Mouse (Mus musculus): ENCODE data around the gene Apol7e. TPM values are rescaled to one million over a fixed set of nuclear protein-coding genes. Genes with fewer than 3 reads are reported as not detected.
"Not testable (repeated sequence)": the region's sequence is repeated elsewhere in the genome, so short reads cannot be mapped to it uniquely, and the experiment has no call there.

Apol7e gene
- total RNA-seq, 2 experiments from 2014 or later: not detected

DNA sequence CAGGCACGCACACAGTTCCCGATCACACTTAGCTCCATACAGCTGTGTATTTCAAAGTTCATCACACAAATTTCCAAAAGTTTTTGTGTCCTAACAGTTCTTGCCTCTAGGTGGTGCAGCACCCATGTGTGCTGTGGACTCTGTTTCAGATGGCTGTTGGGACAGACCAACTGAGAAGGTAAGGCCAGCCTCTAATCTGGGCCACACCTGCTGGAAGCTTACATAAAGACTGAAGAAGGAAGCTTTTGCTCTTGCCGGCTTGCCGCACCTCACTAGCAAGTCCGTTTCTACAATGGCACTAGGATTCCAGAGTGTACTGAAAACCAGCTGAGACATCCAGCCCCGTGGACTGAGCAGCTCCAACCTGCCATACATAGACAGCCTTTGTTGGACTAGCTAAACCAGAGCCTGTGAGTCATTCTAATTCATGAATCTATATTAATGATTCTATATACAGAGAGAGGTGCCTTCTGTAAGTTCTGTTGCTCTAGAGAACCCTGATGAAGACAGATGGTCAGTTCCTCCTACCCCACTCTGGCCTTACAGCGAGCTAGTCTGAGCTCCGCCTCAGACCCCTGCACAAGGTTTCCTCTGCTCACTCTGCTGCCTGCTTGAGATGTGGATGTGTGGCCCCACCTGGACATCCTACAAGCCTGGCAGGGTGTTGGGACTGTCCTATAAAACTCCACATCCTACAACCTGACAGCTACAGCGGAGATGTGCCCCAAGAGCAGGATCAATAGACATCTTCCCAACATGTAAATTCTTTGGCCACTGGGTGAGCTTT, 42.0 kb downstream of the Apol7e start:
- no peak for DNase-seq (ENCODE audit: low spot score in 2 of 2)

DNA sequence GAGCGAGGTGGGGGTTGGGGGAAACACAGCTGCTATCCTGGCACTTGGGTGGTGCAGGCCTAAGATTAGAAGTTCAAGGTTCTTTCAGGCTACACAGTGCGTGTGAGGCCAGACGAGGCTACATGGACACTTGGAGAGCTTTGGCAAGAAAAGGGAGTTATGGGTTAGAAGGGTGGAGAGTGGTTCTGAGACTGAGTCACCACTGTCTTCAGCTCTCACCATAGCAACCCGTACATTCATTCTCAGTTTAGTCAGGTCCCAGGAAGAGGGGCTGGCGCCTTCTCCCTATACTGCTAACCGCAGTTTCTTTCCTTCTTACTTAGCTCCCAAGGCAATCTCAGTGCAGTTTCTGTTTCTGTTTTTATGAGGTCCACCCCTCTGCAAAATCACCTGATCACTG, 42.9 kb downstream of the Apol7e start:
- not testable (repeated sequence) for DNase-seq (ENCODE audit: low spot score in 2 of 2)

DNA sequence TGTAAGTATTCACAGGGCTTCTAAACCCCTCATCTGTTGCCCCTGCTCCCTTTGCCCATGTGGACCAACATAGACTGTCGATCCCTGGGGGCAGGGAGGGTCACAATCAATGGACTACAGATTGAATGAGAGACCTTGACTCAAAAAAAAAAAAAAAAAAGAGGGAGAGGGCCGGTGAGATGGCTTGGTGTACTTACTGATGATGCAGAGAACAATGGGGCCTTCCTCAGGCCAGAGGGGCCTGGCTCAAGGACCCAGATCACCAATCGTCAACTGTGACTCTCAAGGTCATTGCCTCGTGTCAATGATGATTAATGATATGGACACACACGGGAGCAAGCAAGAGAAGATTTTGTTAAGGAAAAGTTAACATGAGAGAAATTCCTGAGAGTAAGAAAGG, 46.0 kb downstream of the Apol7e start:
- DNase-seq (ENCODE audit: low spot score in 2 of 2): no peak

DNA sequence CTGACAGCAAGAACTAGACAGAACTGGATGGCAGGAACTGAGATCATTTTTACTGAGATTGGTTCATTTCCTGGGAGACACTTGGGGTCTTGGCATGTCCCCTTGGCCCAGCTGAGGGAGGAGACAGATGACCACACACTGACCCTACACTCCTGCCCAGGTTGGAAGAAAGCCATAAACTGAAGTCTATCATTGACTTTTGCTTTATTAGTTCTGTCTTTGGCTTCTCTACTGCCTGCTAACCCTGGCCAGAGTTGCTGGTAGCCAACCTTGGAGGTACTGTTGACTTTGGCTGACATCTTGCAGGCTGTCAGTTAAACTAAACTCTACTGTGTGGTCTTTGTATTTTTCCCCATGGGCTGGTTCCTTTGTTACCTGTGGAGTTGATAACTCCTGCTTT, 46.4 kb downstream of the Apol7e start:
- no peak for DNase-seq (ENCODE audit: low spot score in 2 of 2)

DNA sequence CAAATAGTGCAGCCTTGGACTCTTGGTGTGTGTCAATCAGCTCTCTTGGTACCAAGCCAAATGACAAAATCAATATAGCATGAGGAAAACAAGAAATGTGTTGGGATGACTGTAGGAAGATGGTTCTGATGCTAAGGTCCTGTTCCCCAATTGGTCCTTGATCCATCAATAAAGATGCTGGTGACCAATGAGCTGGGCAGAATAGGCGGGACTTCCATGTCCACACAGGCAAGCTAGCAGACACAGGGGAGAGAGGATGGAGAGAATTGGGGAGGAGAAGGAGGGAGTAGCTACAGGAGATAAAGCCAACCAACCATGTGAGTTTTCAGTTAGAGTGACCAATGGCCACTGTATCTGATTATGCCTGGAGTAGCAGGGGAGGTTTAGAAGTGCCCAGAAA, 47.7 kb downstream of the Apol7e start:
- no peak for DNase-seq (ENCODE audit: low spot score in 2 of 2)

DNA sequence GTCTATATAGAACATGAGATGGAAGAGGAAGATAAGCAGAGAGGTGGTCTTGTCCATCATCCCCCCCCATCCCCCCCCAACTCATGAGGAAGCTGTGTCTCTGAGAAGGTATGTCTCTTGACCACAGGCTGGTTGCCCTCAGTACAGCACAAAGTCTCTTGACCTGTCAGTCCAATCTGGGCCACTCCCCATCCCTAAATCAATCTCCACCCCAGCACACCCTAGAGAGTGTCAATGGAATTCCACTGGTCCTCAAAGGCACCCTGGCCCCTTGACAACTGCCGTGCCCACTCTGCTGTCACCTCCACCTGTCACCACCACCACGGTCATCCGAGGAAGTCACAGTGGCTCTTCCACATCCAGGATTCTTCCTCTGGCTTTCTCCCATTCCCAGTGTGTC, 49.8 kb downstream of the Apol7e start:
- no peak for DNase-seq (ENCODE audit: low spot score in 2 of 2)

DNA sequence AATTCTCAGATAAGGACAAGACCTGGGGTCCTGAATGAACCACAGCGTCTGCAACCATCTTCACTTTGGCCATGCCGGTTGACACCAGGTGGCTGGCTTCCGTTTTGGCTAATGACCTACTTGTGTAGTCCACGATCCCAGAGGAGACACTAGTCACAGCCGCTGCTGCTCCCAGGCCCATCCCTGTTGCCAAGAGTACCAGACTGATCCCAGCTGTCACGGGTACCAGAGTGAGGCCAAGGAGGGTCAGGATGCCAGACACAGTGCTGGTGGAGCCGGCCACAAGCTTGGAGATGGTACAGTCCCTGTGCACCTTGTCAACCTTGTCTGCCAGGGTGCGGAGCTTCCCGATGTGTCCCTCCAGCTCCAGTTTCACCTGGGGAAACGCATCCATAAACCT, 51.1 kb downstream of the Apol7e start:
- no peak for DNase-seq (ENCODE audit: low spot score in 2 of 2)

DNA sequence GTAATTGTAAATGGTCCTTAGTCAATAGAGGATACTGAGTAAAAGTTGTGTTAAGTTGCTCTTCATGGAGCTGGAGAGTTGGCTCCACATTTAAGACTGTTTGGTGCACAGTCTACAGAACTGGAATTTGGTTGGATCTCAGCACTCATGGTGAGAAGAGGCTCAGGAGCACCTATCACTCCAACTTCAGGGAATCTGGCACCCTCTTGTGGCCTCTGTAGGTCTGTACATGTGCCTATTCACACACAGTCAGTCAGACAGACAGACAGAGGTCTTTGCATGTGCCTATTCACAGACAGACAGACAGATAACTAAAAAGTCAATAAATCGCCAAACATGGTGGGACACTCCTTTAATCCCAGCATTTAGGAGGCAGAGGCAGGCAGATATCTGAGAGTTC, 51.8 kb downstream of the Apol7e start:
- DNase-seq (ENCODE audit: low spot score in 2 of 2): no peak

DNA sequence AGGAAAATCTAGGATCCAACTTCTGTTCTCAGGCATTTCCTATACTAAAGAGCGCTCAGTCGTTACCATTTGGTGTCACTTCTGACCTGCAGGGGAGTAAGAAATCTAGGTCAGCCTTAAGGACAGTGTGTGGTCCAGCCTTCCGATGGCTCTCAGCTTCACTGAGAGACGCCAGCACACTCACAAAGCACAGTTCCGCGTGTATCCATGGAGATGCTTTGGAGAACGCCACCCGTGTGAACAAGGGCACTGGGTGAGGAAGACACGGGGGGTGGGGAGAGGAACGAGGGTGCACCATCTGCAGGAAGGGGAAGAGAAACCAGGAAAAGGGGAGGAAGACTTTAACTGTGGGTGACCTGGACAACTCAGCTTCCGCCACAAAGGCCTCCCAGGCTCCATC, 53.8 kb downstream of the Apol7e start:
- DNase-seq (ENCODE audit: low spot score in 2 of 2): no peak

DNA sequence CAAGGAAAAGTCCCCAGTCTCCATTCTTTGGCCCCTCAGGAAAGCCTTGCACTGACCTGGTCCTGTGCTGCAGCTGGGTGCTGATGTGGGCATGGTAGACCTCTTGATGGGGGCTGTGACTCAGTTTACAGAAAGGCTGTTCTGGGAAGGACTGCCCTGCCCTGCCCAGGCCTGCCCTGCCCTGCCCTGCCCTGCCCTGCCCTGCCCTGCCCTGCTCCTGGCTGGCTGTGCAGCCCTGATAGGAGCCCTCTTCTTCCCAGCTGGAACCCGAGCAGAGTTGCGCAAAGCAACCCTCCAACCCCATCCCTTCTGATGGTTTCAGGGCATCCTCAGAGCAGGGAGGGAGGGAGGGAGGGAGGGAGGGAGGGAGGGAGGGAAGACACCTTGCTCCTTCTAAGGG, 56.5 kb downstream of the Apol7e start:
- no peak for DNase-seq (ENCODE audit: low spot score in 2 of 2)

DNA sequence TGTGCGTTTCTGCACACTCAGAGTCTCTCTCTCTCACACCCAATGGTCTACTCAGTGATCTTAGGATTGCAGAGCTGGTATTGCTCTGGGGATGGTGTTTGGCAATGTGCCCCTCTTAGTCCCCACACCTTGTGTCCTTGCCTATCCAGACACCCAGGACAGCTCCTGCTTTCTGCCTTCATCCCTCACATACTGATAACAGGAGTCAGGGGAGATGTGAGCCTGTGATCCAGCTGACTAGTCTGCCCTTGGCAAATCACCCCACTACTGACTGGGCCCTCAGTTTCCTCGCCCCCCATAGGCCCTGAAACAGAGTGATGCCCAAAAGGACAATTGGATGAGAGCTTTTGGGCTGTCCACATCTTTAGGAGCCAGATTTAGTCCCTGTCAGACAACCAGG, 57.4 kb downstream of the Apol7e start:
- no peak for DNase-seq (ENCODE audit: low spot score in 2 of 2)

DNA sequence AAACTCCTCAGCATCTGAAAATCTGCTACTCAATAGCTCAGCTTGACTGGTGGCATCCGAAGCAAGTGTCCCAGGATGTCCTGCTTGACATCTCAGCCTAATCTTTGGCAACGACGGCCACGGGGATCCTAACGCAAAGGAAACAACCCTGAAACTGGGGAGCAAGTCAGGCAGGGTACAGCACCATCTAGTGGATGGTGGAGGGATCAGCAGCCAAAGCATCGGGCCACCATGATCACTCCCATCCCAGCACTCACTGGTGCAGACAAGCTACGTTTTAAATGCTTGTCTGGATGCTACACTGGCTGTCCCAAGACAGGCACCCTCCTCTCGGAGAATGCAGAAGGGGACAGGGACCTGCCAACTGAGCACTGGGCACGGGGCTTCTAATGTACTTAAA, 58.2 kb downstream of the Apol7e start, which contains the start of gene Apol8:
TSS of gene Apol8 (minus strand) at position 156 of the 400 bp plus-strand sequence.
- peak; percentile 66 to 79 for DNase-seq (ENCODE audit: low spot score in 2 of 2)

DNA sequence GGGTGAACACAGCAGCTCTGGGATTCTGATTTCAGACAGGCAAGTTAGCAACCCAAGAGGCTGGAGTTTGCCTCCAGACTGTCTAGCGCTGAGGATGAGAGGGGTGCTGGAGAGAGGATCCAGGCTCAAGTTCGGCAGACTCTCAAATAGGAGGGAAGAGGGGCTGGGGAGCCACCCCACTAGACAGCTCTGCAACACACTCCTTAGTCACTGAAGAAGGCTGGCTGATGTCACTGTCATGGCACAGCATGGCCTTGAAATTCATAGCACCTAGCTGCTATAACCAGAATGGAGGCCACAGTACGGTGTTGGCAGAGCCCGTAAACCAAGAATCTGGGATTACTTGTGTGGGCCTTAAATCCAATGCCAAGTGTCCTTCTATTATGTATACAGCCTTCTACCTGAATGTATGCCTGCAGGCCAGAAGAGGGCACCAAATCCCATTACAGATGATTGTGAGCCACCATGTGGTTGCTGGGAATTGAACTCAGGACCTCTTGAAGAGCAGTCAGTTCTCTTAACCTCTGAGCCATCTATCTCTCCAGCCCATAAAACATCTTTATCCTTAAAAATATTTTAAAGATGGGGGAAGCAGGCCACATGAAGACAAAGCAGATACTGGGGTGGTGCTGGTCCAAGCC, 59.0 kb downstream of the Apol7e start:
- DNase-seq (ENCODE audit: low spot score in 2 of 2): no peak

DNA sequence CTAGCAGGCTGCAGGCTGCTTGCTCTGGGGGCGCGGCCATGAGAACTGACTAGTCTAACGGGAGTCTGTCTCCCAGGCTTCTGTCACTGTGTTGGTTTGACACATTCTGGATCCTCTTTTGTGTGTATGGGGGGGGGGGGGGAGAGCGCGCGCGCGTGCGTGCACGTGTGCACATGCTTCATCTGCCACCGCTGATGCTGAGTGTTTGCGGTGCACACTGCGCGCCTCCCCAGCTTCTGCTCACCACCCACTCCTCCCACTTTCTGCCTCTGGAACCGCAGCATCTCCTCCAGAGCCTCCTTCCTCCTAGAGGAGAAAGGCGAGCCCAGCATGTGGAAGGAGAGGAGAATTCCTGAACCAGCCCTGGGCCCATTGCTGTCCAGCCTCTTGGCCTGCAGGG, 61.4 kb downstream of the Apol7e start:
- DNase-seq (ENCODE audit: low spot score in 2 of 2): no peak

DNA sequence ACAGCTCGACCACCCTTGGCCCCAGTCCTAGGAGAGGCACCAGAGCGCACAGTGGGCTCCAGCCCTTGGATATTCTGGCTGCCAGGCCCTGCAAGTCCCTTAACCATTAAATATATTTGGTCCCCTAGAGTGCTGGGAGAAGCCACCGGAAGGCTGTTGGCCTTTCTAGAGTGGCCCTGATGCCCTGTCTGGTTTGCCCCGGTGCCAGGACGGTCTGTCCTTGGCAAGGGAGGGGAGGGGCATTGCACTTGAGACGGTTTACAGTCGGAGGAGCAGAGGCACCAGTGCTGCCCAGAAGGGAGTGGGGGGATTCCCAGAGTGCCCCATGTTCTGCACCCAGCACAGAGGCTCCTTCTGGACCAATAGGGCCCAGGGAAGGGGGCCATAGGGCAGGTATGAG, 62.4 kb downstream of the Apol7e start:
- DNase-seq (ENCODE audit: low spot score in 2 of 2): no peak

DNA sequence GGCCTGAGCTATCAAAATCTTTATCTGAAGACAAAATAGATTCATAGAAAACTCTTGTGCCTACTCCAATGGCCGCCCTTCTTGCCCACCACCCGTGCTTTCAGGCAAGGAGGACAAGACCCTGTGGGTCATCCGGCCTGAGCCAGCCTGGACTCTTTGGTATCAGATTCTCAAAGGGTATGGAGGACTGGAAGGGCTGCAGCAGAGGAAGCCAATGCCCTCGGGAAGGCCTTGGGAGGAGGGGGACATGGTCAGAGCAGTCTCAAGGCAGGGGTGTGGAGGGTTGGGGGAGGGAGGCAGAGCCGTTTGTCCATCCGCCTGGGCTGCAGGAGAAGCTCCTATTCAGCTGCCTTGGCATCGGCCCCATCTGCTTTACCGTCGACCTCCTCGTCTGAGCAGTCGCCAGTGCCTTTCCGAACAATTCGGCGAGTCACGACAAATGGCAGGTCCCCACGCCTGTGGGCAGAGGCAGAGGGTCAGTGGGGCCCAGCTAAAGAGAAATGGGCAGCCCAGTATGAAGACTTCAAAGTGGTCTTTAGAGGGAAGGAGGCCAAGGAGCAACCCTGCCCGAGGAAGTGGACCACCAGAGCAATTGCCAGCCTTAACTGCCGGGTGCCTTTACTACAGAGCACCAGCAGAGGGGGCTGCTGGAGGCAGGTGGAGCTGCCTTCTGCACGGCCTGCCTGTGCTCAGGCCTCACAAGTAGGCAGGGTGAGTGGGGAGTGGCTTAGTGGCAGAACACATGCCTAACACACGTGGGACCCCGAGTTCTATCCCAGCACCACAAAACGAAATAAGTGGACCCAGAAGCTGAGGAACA, 63.1 kb downstream of the Apol7e start:
- DNase-seq (ENCODE audit: low spot score in 2 of 2): no peak

DNA sequence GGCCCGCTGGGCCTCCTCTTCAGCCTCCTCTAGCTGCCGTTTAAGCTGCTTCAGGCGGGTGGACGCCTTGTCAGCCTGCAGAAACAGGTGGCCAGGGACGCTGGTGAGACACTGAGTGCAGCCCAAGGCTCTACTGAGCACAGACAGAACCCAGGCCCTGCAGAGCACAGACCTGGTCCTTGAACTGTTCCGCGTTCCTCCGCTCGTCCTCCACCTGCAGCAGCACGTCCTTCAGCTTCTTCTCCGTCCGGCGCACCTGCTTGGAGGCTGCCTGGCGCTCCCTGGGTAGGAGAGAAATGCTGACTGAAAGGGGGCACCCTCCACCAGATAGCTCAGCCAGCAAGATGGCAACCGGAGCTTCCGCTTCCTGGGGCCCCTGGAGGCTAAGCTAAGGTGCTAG, 64.4 kb downstream of the Apol7e start:
- DNase-seq (ENCODE audit: low spot score in 2 of 2): no peak

DNA sequence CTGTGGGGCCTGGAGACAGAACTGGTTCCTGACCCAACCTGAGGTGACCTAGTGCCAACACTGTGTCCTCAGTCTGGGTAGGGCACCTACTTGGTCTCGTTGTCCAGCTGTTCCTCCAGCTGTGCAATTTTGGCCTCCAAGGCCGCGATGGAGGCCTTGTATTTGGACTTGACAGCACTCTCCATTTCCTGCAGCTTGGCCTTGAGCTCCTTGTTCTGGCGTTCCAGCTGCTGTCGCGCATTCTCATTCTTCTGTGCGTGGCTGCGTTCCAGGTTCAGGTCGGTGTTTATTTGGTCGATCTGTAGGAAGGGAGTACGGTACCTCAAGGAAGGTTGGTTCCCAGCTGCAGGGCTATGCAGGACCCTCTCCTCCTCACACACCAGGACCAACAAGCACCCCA, 65.0 kb downstream of the Apol7e start:
- DNase-seq (ENCODE audit: low spot score in 2 of 2): no peak

DNA sequence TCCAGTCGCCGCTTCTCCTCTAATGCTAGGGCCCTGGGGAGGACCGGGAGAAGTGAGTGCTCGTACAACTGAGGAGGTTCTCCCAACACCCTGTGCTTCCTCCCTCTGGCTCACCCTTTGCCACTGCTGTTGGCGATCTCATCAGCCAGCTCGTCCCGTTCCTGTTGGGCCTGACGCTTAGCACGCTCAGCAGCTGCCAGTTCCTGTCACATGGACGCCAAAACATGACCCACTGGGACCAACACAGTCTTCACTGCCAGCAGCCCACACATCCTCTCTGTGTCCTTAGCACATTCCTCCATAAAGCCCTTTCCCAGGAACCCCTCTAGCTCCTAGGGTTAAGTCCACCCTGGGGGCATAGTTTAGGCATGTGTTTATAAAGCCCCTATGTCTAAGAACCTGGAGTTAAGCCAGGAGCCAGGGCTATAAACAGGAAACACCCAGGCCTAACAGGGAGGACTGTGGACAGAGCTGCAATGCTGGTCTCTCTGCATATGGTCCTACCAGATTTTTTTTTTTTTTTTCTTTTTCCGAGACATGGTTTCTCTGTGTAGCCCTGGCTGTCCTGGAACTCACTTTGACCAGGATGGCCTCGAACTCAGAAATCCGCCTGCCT, 65.8 kb downstream of the Apol7e start:
- no peak for DNase-seq (ENCODE audit: low spot score in 2 of 2)

DNA sequence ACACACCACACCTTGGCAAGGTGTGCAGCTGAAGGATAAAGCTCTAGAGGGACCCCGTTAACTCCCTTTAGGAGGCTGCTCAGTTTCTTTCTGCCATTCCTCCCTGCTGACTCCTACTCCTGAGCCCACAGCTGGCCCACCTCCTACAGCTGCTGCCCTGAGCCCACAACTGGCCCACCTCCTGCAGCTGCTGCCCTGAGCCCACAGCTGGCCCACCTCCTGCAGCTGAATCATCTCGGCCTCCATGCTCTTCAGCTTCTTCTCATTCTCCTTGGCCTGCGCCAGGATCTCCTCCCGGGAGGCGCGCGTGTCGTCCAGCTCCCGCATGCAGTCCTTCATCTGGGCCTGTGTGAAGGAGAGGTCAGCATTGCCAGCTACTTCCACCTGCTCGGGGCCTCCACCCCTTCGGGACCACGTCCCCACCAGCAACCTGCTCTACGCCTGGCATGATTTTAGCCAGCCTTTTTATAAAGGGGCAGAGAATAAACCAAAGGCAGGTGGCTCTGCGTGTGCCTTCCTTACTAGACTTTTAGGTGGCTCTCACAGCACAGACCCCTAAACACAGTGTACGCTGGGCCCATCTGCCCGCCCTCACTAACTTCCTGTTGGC, 66.9 kb downstream of the Apol7e start:
- DNase-seq (ENCODE audit: low spot score in 2 of 2): no peak

DNA sequence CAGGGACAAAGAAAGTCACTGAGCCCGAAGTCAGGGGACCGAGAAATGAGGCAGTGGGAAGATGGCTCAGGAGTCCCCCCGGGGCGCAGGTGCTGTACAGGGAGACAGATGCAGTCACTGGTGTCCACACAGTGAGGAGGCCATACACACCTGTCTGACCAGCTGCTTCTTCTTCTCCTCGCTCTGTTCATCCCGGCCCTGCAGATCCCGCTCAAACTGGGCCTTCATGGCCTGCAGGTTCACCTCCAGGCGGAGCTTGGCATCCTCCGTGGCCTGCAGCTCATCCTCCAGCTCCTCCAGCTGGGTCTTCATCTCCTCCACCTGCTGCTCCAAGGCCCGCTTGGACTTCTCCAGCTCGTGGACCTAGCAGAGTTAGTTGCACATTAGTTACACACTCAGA, 68.3 kb downstream of the Apol7e start:
- no peak for DNase-seq (ENCODE audit: low spot score in 2 of 2)
